Comparison of ENCODE assay signal across 20 mouse cellular contexts in genomic region chr19:12472381-12472976, GRCm38 (mm10). TPM values are rescaled to one million over a fixed set of nuclear protein-coding genes. Genes with fewer than 3 reads are reported as not detected.
DNase-seq lines count a peak whose midpoint lies in the region; ATAC-seq and TF ChIP-seq lines count a peak whose summit lies in the region.
"Had no signal": no experiment of that assay in that cellular context is flagged by ENCODE, and none has a peak within 500 bp of the region (broad histone marks: within the 10 kb centered on the region; RNA-seq: fewer than 3 reads in every experiment).

No protein-coding gene starts in this region.

- no peak for TF ChIP-seq CTCF in spleen, adult 2 months (IDR thresholded peaks at IDR 0.05; ENCODE audit: extremely low read depth, insufficient read depth, insufficient read length, insufficient replicate concordance)
- TF ChIP-seq CTCF in embryonic fibroblast, embryonic 13.5 days (IDR thresholded peaks at IDR 0.05; ENCODE audit: borderline replicate concordance, insufficient read depth, low read length): no peak

- H3K9me3 ChIP-seq in heart, embryonic 10.5 days: no peaks in the 10 kb centered on the region
- no peaks in the 10 kb centered on the region for H3K9me3 ChIP-seq in stomach, embryonic 16.5 days (replicated peaks; ENCODE audit: control insufficient read depth, low read length)
- H3K9me3 ChIP-seq: neural tube, embryonic 13.5 days had no signal

- H3K9ac ChIP-seq in stomach, embryonic 16.5 days (ENCODE audit: low read length): no peak overlapping the region
- H3K9ac ChIP-seq: neural tube, embryonic 13.5 days had no signal

- no peaks in the 10 kb centered on the region for H3K27me3 ChIP-seq in heart, embryonic 10.5 days (ENCODE audit: insufficient read depth, poor library complexity, severe bottlenecking)
- H3K27me3 ChIP-seq in spleen, adult 2 months (ENCODE audit: control insufficient read depth, insufficient read depth, low read length): no peaks in the 10 kb centered on the region
- H3K27me3 ChIP-seq in stomach, embryonic 16.5 days (ENCODE audit: control insufficient read depth, insufficient read depth, low read length): no peaks in the 10 kb centered on the region
- H3K27me3 ChIP-seq: neural tube, embryonic 13.5 days had no signal

- intact Hi-C loops in heart, postnatal 10 days (cut with DNase I): no loop called here

- H3K4me3 ChIP-seq in heart, embryonic 10.5 days: no peak overlapping the region
- H3K4me3 ChIP-seq in spleen, adult 2 months (ENCODE audit: extremely low read depth, insufficient read depth, insufficient read length): no peak overlapping the region
- H3K4me3 ChIP-seq in embryonic fibroblast, embryonic 13.5 days (ENCODE audit: insufficient read depth, low read length): no peak overlapping the region
- H3K4me3 ChIP-seq in stomach, embryonic 16.5 days (replicated peaks; ENCODE audit: low read length): no peak overlapping the region
- H3K4me3 ChIP-seq: neural tube, embryonic 13.5 days had no signal

- H3K36me3 ChIP-seq in heart, embryonic 10.5 days: no peaks in the 10 kb centered on the region
- H3K36me3 ChIP-seq in spleen, adult 2 months (ENCODE audit: control insufficient read depth, insufficient read depth, low read length): no peaks in the 10 kb centered on the region
- 0 out of 2 replicates have a peak, but pooled peaks cover 3% of the 10 kb centered on the region for H3K36me3 ChIP-seq in stomach, embryonic 16.5 days (ENCODE audit: control insufficient read depth, insufficient read depth, low read length)

- no peak for TF ChIP-seq POLR2A in spleen, adult 2 months (IDR thresholded peaks at IDR 0.05; ENCODE audit: low read depth, low read length)
- TF ChIP-seq POLR2A in embryonic fibroblast, embryonic 13.5 days (IDR thresholded peaks at IDR 0.05; ENCODE audit: low read depth, low read length): no peak

- H3K4me1 ChIP-seq in heart, embryonic 10.5 days: no peaks in the 10 kb centered on the region
- H3K4me1 ChIP-seq in spleen, adult 2 months (ENCODE audit: control insufficient read depth, insufficient read depth, insufficient read length): peaks cover 28% of the 10 kb centered on the region; the same call in 1 of the 2 replicates
- peaks cover 26% of the 10 kb centered on the region for H3K4me1 ChIP-seq in embryonic fibroblast, embryonic 13.5 days (ENCODE audit: control insufficient read depth, insufficient read depth, low read length)
- H3K4me1 ChIP-seq in stomach, embryonic 16.5 days (ENCODE audit: control insufficient read depth, insufficient read depth, low read length): peaks cover 36% of the 10 kb centered on the region

- H3K4me2 ChIP-seq in stomach, embryonic 16.5 days (ENCODE audit: low read depth, low read length): no peak overlapping the region
- H3K4me2 ChIP-seq: heart, embryonic 11.5 days; liver, embryonic 11.5 days; neural tube, embryonic 13.5 days had no signal

- 69% methylated on average over 5 of the region's 5 CpGs for WGBS in heart, embryonic 10.5 days
- 67% methylated on average over 5 of the region's 5 CpGs for WGBS in spleen, adult 2 months
- 63% methylated on average over 5 of the region's 5 CpGs for WGBS in stomach, embryonic 16.5 days

- peak; percentile 20 for DNase-seq in heart, embryonic 10.5 days (ENCODE audit: low spot score)
- no peak for DNase-seq in heart, postnatal 10 days
- DNase-seq in spleen, adult 2 months (ENCODE audit: low read depth in 1 of 2, low spot score in 2 of 2): no peak
- DNase-seq in spleen, postnatal 4 days (ENCODE audit: low spot score in 2 of 2): no peak
- no peak for DNase-seq in kidney, adult 11 months
- no peak for DNase-seq in right cerebral cortex, postnatal 25 days
- DNase-seq: adrenal gland, postnatal 25 days; cerebellum, postnatal 10 days; gastrocnemius, postnatal 14 days; heart, postnatal 4 days; layer of hippocampus, adult 9-11 months; left cerebral cortex, postnatal 4 days; thymus, adult 18-20 months had no signal

- ATAC-seq in stomach, embryonic 16.5 days (ENCODE audit: insufficient read depth, low FRiP score): peak; percentile 42; the same call in 1 of the 2 replicates
- ATAC-seq: midbrain, embryonic 16.5 days had no signal

- H3K27ac ChIP-seq in heart, embryonic 10.5 days: no peak overlapping the region
- H3K27ac ChIP-seq in spleen, adult 2 months (ENCODE audit: insufficient read depth, low read length): peak overlapping the region; percentile 14
- peak overlapping the region; percentile 68 for H3K27ac ChIP-seq in embryonic fibroblast, embryonic 13.5 days (ENCODE audit: insufficient read depth, low read length)
- peak overlapping the region; percentile 79 for H3K27ac ChIP-seq in stomach, embryonic 16.5 days (ENCODE audit: low read length)
- H3K27ac ChIP-seq: neural tube, embryonic 13.5 days had no signal

RNA-seq across cellular contexts. Expression of gene Mpeg1, which starts 11.9 kb away (rescaled TPM):
- polyA plus RNA-seq in heart, embryonic 10.5 days (2016; fragmentation: Nextera tagmentation; extraction: Ambion mirVana): 0.05 TPM in 1 of 2 replicates, not detected in the other
- 1 to 10 TPM; 4.8 to 5.3 TPM for total RNA-seq in heart, postnatal 10 days (2021)
- 30.5 and 41.7 TPM in 2 replicates for polyA plus RNA-seq in spleen, adult 2 months (2012; rRNA removed)
- 0.82 and 7.0 TPM in 2 replicates for polyA plus RNA-seq in embryonic fibroblast, embryonic 13.5 days (2011; ENCODE audit: insufficient read length, low read depth, missing spikeins)
- 1.3 and 1.8 TPM in 2 replicates for polyA plus RNA-seq in stomach, embryonic 16.5 days (2015; fragmentation: Nextera tagmentation; extraction: Ambion mirVana)

RNA-seq across cellular contexts. Expression of gene Dtx4, which starts 28.8 kb away (rescaled TPM):
- polyA plus RNA-seq in heart, embryonic 10.5 days (2016; fragmentation: Nextera tagmentation; extraction: Ambion mirVana): 0.91 and 2.9 TPM in 2 replicates
- total RNA-seq in heart, postnatal 10 days (2021): 10 to 100 TPM in 1 of 2 experiments, 1 to 10 TPM in 1; 9.6 to 10.7 TPM
- 4.3 TPM in 2 replicates for polyA plus RNA-seq in spleen, adult 2 months (2012; rRNA removed)
- 6.2 and 10.4 TPM in 2 replicates for polyA plus RNA-seq in embryonic fibroblast, embryonic 13.5 days (2011; ENCODE audit: insufficient read length, low read depth, missing spikeins)
- 14.7 and 15.7 TPM in 2 replicates for polyA plus RNA-seq in stomach, embryonic 16.5 days (2015; fragmentation: Nextera tagmentation; extraction: Ambion mirVana)

RNA-seq across cellular contexts. Expression of gene Pfpl, which starts 44.8 kb away (rescaled TPM):
- polyA plus RNA-seq in heart, embryonic 10.5 days (2016; fragmentation: Nextera tagmentation; extraction: Ambion mirVana): not detected in 2 replicates
- not detected for total RNA-seq in heart, postnatal 10 days (2021)
- polyA plus RNA-seq in spleen, adult 2 months (2012; rRNA removed): not detected in 2 replicates
- polyA plus RNA-seq in embryonic fibroblast, embryonic 13.5 days (2011; ENCODE audit: insufficient read length, low read depth, missing spikeins): not detected in 2 replicates
- not detected in 2 replicates for polyA plus RNA-seq in stomach, embryonic 16.5 days (2015; fragmentation: Nextera tagmentation; extraction: Ambion mirVana)
- total RNA-seq: adrenal gland, postnatal 25 days; gastrocnemius, postnatal 14 days; heart, postnatal 4 days; left cerebral cortex, postnatal 4 days had no signal
- polyA plus RNA-seq: heart, embryonic 11.5 days; kidney, postnatal 0 days; liver, embryonic 11.5 days; midbrain, embryonic 16.5 days had no signal

RNA-seq across cellular contexts. Expression of gene Olfr1441, which starts 55.2 kb away (rescaled TPM):
- polyA plus RNA-seq in heart, embryonic 10.5 days (2016; fragmentation: Nextera tagmentation; extraction: Ambion mirVana): not detected in 2 replicates
- not detected for total RNA-seq in heart, postnatal 10 days (2021)
- polyA plus RNA-seq in spleen, adult 2 months (2012; rRNA removed): not detected in 2 replicates
- not detected in 2 replicates for polyA plus RNA-seq in embryonic fibroblast, embryonic 13.5 days (2011; ENCODE audit: insufficient read length, low read depth, missing spikeins)
- not detected in 2 replicates for polyA plus RNA-seq in stomach, embryonic 16.5 days (2015; fragmentation: Nextera tagmentation; extraction: Ambion mirVana)
- total RNA-seq: adrenal gland, postnatal 25 days; gastrocnemius, postnatal 14 days; heart, postnatal 4 days; left cerebral cortex, postnatal 4 days had no signal
- polyA plus RNA-seq: heart, embryonic 11.5 days; kidney, postnatal 0 days; liver, embryonic 11.5 days; midbrain, embryonic 16.5 days; neural tube, embryonic 13.5 days had no signal
